Mouse (Mus musculus) erythroblast, embryonic 14.5 days (primary cell): ENCODE results near the gene Usp24. TPM values are rescaled to one million over a fixed set of nuclear protein-coding genes. Genes with fewer than 3 reads are reported as not detected.

Source experiments
- H3K27me3 ChIP-seq: 2 replicates; pipeline ENCODE4 v1.6.1; 2012; ENCODE audit warnings: inconsistent platforms; ENCODE audit not compliant: control insufficient read depth
- H3K36me3 ChIP-seq: 2 replicates; pipeline ENCODE4 v1.6.1; 2012; ENCODE audit warnings: mild to moderate bottlenecking, inconsistent platforms; ENCODE audit not compliant: control insufficient read depth
- H3K4me1 ChIP-seq: 2 replicates; pipeline ENCODE4 v1.6.1; 2012; ENCODE audit warnings: inconsistent platforms; ENCODE audit not compliant: control insufficient read depth
- H3K4me3 ChIP-seq: replicated peaks from 2 replicates; pipeline ENCODE3; 2012; ENCODE audit warnings: moderate library complexity, mild to moderate bottlenecking, inconsistent platforms
- H3K9me3 ChIP-seq: 2 replicates; pipeline ENCODE4 v1.6.1; 2012; ENCODE audit warnings: low read length, inconsistent platforms, mixed read lengths; ENCODE audit not compliant: control insufficient read depth
- GATA1 ChIP-seq: IDR thresholded peaks from 2 replicates; pipeline ENCODE4 v1.6.1; 2012; ENCODE audit warnings: low read length, inconsistent platforms, mixed read lengths
- TAL1 ChIP-seq: IDR thresholded peaks from 3 replicates; pipeline ENCODE4 v1.6.1; 2012; ENCODE audit warnings: low read length, inconsistent platforms, mixed read lengths
- polyA plus RNA-seq: library from polyadenylated mRNA; stranded (reverse); fragments of >175 nt; gene quantifications from 2 replicates; pipeline ENCODE4 v1.2.3, GENCODE M21; 2012

Gene Usp24
- polyA plus RNA-seq, 1 experiment, result 1.2 TPM

GRCm38 (mm10) chr4:106381131-106381530 is 65.1 kb downstream of the Usp24 start:
- Histone ChIP-seq H3K4me1 (no peaks in the 10 kb centered on the region), H3K4me3 (no peak overlapping the region), H3K27me3 (no peaks in the 10 kb centered on the region), H3K9me3 (no peaks in the 10 kb centered on the region), H3K36me3 (peaks cover 96% of the 10 kb centered on the region)
- TF ChIP-seq GATA1 (no peak), TAL1 (no peak)

DNA sequence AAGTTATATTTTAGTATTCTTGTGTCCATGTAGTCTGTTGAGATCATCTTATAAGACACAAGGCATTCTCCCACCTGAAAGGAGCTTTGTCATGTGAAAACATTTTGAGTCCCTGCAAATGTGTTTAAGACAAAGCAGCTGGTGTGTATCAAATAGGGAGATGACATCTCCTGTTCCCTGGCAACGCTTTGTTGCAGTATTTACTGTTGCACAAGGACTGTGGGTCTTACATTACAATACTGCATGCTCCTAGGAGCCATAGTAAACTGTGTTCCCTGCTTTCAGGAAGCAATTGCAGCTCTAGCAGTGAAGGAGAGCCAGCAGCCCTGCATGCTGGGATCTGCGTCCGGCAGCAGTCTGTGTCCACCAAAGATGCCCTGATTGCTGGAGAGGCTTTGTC is 73.9 kb downstream of the Usp24 start:
- no peaks in the 10 kb centered on the region for H3K4me1 ChIP-seq
- no peak overlapping the region for H3K4me3 ChIP-seq
- H3K27me3 ChIP-seq, result no peaks in the 10 kb centered on the region
- no peak for TF ChIP-seq GATA1
- TF ChIP-seq TAL1, result no peak
- H3K36me3 ChIP-seq, result peaks cover 77% of the 10 kb centered on the region
- no peaks in the 10 kb centered on the region for H3K9me3 ChIP-seq

DNA sequence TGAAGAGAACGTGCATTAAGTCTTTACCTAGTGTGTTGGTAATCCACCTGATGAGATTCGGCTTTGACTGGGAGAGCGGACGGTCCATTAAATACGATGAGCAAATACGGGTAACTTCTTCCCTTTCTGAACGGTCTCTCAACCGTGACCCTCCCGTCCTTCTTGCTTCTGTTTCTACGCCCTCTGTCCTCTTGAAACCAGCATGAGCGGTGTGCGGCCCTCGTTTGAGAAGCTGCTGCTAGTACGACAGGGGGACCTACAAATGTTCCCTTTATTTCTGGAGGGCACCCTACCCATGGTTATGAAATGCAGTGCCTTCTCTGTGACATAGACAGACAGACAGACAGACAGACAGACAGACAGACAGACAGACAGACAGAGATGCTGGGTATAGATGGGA is 93.6 kb downstream of the Usp24 start:
- Histone ChIP-seq H3K36me3 (peaks cover 99% of the 10 kb centered on the region), H3K27me3 (no peaks in the 10 kb centered on the region), H3K4me3 (no peak overlapping the region), H3K9me3 (no peaks in the 10 kb centered on the region), H3K4me1 (no peaks in the 10 kb centered on the region)
- TF ChIP-seq TAL1 (no peak), GATA1 (no peak)

GRCm38 (mm10) chr4:106419256-106419655 is 103.2 kb downstream of the Usp24 start:
- H3K36me3 ChIP-seq, result peaks cover 89% of the 10 kb centered on the region
- H3K9me3 ChIP-seq, result no peaks in the 10 kb centered on the region
- H3K4me1 ChIP-seq, result no peaks in the 10 kb centered on the region
- no peak overlapping the region for H3K4me3 ChIP-seq
- H3K27me3 ChIP-seq, result no peaks in the 10 kb centered on the region
- no peak for TF ChIP-seq TAL1
- no peak for TF ChIP-seq GATA1

GRCm38 (mm10) chr4:106419791-106420190 is 103.8 kb downstream of the Usp24 start:
- peaks cover 89% of the 10 kb centered on the region for H3K36me3 ChIP-seq
- H3K4me3 ChIP-seq, result no peak overlapping the region
- no peaks in the 10 kb centered on the region for H3K27me3 ChIP-seq
- H3K4me1 ChIP-seq, result no peaks in the 10 kb centered on the region
- no peaks in the 10 kb centered on the region for H3K9me3 ChIP-seq
- TF ChIP-seq GATA1, result no peak
- TF ChIP-seq TAL1, result no peak

- Histone ChIP-seq H3K4me3 (no peak overlapping the region), H3K4me1 (no peaks in the 10 kb centered on the region), H3K36me3 (peaks cover 90% of the 10 kb centered on the region), H3K9me3 (no peaks in the 10 kb centered on the region), H3K27me3 (no peaks in the 10 kb centered on the region)
- TF ChIP-seq GATA1 (no peak), TAL1 (no peak)
Observed at GRCm38 (mm10) chr4:106422597-106422996, 106.6 kb downstream of the Usp24 start.

GRCm38 (mm10) chr4:106424560-106424959 is 108.5 kb downstream of the Usp24 start:
- Histone ChIP-seq H3K36me3 (peaks cover 90% of the 10 kb centered on the region), H3K4me1 (no peaks in the 10 kb centered on the region), H3K27me3 (no peaks in the 10 kb centered on the region), H3K9me3 (no peaks in the 10 kb centered on the region), H3K4me3 (no peak overlapping the region)
- TF ChIP-seq GATA1 (no peak), TAL1 (no peak)

DNA sequence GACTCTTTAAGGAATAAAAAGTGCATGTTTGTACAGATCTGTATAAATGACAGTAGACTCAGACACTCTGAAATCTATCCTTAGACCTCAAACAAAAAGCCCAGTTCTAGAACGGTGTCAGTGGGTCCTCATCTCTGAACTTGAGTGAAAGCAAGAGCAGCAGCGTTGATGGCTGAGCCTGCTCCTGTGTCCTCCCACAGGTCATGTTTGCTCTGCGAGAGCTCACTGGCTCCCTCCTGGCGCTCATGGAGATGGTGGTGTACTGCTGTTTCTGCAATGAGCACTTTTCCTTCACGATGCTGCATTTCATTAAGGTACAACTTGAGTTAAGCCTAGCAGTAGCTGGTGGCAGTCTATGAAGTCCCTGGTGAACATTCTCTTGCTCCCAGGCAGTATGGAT is 110.3 kb downstream of the Usp24 start:
- H3K36me3 ChIP-seq, result peaks cover 90% of the 10 kb centered on the region

DNA sequence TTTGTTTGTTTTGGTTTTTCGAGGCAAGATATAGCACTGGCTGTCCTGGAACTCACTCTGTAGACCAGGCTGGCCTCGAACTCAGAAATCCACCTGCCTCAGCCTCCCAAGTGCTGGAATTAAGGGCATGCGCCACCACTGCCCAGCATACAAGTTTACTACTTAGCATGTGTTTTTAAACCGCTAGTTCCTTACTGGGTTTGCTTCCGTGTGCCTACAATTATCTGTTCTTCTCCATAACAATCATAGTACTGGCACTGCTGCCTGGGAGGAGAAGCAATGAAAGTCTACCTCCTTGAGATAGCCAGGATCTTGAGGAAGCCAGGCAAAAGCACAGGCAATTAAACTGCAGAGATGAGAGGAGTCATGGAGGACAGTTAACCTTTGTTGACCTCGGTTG is 112.6 kb downstream of the Usp24 start:
- H3K36me3 ChIP-seq, result peaks cover 97% of the 10 kb centered on the region
- no peaks in the 10 kb centered on the region for H3K4me1 ChIP-seq
- H3K9me3 ChIP-seq, result no peaks in the 10 kb centered on the region
- no peaks in the 10 kb centered on the region for H3K27me3 ChIP-seq
- TF ChIP-seq GATA1, result no peak
- no peak for TF ChIP-seq TAL1
- no peak overlapping the region for H3K4me3 ChIP-seq

More for the DNA sequence above, 110.3 kb downstream of the Usp24 start:
- Histone ChIP-seq H3K4me3 (no peak overlapping the region), H3K27me3 (no peaks in the 10 kb centered on the region), H3K9me3 (no peaks in the 10 kb centered on the region), H3K4me1 (no peaks in the 10 kb centered on the region)
- TF ChIP-seq TAL1, result no peak
- no peak for TF ChIP-seq GATA1

GRCm38 (mm10) chr4:106429106-106429505 is 113.1 kb downstream of the Usp24 start:
- Histone ChIP-seq H3K36me3 (peaks cover 97% of the 10 kb centered on the region), H3K4me3 (no peak overlapping the region), H3K4me1 (no peaks in the 10 kb centered on the region), H3K27me3 (no peaks in the 10 kb centered on the region), H3K9me3 (no peaks in the 10 kb centered on the region)
- TF ChIP-seq GATA1, result no peak
- no peak for TF ChIP-seq TAL1
